Mouse (Mus musculus) intestine, embryonic 16.5 days (tissue): Measurements from ENCODE around the gene Cyp1a1. TPM values are rescaled to one million over a fixed set of nuclear protein-coding genes. Genes with fewer than 3 reads are reported as not detected.
A peak's percentile ranks its signal among the peaks of the same experiment; 100 is the strongest.

Experiments
- ATAC-seq: fragments of 200-750 bp; cut with Nextera tagmentation; 2 replicates; pipeline ENCODE4 v1.8.0; 2017; ENCODE audit warnings: moderate TSS enrichment, moderate library complexity
- H3K27ac ChIP-seq: fragments of 300-500 bp; sonication (generic); 2 replicates; pipeline ENCODE4 v1.5.1; 2014; ENCODE audit warnings: mild to moderate bottlenecking, low read length
- H3K27me3 ChIP-seq: fragments of 300-500 bp; sonication (generic); replicated peaks from 2 replicates; pipeline ENCODE4 v1.6.1; 2014; ENCODE audit warnings: low read length, control low read depth, mixed read lengths; ENCODE audit not compliant: control insufficient read depth, insufficient read depth
- H3K36me3 ChIP-seq: fragments of 300-500 bp; sonication (generic); 2 replicates; pipeline ENCODE4 v1.6.1; 2014; ENCODE audit warnings: low read length, control low read depth; ENCODE audit not compliant: control insufficient read depth, insufficient read depth
- H3K4me1 ChIP-seq: fragments of 300-500 bp; sonication (generic); 2 replicates; pipeline ENCODE4 v1.6.1; 2014; ENCODE audit warnings: low read length, control low read depth, mixed read lengths; ENCODE audit not compliant: control insufficient read depth, insufficient read depth
- H3K4me2 ChIP-seq: fragments of 300-500 bp; sonication (generic); 2 replicates; pipeline ENCODE4 v1.6.1; 2014; ENCODE audit warnings: low read depth, low read length, control low read depth
- H3K4me3 ChIP-seq: fragments of 300-500 bp; sonication (generic); 2 replicates; pipeline ENCODE4 v1.5.1; 2014; ENCODE audit warnings: mild to moderate bottlenecking, low read length
- H3K9ac ChIP-seq: fragments of 300-500 bp; sonication (generic); 2 replicates; pipeline ENCODE4 v1.6.1; 2014; ENCODE audit warnings: low read depth, low read length
- H3K9me3 ChIP-seq: fragments of 300-500 bp; sonication (generic); 2 replicates; pipeline ENCODE4 v1.6.1; 2016; ENCODE audit warnings: low read length, control low read depth; ENCODE audit not compliant: control insufficient read depth
- WGBS: fragments of 180-500 bp; shearing (Covaris S2); extraction: QIAGEN DNeasy Blood & Tissue Kit; methylation state at CpG from one replicate; pipeline ENCODE4 v1.1.7; 2014; 5-methylcytosine and 5-hydroxymethylcytosine counted together
- polyA plus RNA-seq: library from polyadenylated mRNA; unstranded; fragments of >200 nt; fragmentation: Nextera tagmentation; extraction: Ambion mirVana; gene quantifications from 2 replicates; pipeline ENCODE4 v1.2.1, GENCODE M21; 2015

Cyp1a1 gene
- polyA plus RNA-seq, 1 experiment from 2014 or later: not detected

DNA sequence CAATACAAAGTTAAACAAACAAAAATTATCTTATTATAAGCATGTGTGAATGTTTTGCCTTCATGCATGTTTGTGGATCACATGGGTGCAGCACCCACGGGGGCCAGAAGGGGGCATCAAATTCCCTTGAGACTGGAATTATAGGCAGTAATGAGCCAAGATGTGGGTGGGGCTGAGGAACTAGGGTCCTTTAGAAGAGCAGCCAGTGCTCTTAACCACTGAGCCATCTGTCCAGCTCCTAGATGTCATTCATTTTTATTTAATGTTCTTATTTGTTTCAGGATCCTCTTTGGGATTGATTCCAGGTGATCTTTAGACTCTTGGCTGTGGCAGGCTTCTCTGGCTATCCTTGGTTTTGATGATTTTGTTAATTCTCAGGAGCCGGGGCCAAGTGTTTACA lies 430 bp downstream of the Cyp1a1 start:
- no peaks in the 10 kb centered on the region for H3K4me1 ChIP-seq
- H3K27me3 ChIP-seq: no peaks in the 10 kb centered on the region
- H3K36me3 ChIP-seq: no peaks in the 10 kb centered on the region
- H3K9me3 ChIP-seq: no peaks in the 10 kb centered on the region
- no peak overlapping the region for H3K4me2 ChIP-seq
- 34% methylated on average over 2 of the region's 2 CpGs for WGBS
- no peak for ATAC-seq
- H3K9ac ChIP-seq: no peak overlapping the region
- no peak overlapping the region for H3K27ac ChIP-seq
- no peak overlapping the region for H3K4me3 ChIP-seq

DNA sequence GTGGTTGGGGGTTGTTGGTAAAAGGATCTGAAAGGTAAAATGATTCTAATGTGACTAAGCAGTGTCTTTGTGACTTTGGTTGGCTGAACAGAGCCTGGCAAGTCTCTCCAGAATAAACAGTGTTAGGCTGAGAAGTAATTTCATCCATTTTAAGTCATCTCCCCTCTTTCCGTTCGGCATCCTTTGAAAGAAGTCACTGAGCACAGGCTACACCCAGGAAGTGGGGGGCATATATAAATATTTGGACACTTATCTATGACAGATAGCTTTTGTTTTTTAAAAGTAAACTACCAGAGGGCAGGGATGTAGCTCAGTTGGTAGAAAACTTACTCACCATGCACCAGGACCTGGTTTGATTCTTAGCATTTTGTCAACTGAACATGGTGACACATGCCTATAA lies 878 bp downstream of the Cyp1a1 start:
- no peaks in the 10 kb centered on the region for H3K36me3 ChIP-seq
- no peaks in the 10 kb centered on the region for H3K4me1 ChIP-seq
- H3K9ac ChIP-seq: no peak overlapping the region
- no peak overlapping the region for H3K27ac ChIP-seq
- 54% methylated on average over 2 of the region's 2 CpGs for WGBS
- H3K4me2 ChIP-seq: no peak overlapping the region
- H3K4me3 ChIP-seq: no peak overlapping the region
- no peaks in the 10 kb centered on the region for H3K9me3 ChIP-seq
- no peak for ATAC-seq
- no peaks in the 10 kb centered on the region for H3K27me3 ChIP-seq

DNA sequence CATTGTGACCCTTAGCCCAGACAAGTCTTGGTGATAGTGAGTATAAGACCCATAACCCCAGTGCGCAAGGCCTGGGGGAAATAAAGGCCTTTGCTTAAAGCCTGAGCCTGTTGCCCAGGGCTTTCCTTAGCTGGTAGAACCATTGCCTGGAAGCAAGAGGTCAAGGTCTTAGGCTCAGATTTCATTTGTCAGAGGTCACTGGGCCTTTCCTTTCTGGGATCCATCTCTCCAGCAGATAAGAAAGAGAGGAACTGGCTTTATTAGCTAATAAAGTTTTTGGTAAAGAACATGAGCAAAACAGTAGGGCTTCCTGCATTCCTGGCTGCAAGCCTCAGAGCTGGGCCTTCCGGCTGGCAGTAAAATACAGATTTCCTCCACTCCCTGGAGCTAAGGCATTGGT lies 6.4 kb downstream of the Cyp1a1 start:
- Histone ChIP-seq H3K27me3 (peaks cover 7% of the 10 kb centered on the region; the same call in 1 of the 2 replicates), H3K9me3 (no peaks in the 10 kb centered on the region), H3K27ac (no peak overlapping the region), H3K36me3 (no peaks in the 10 kb centered on the region), H3K4me1 (peaks cover 11% of the 10 kb centered on the region), H3K9ac (no peak overlapping the region), H3K4me3 (no peak overlapping the region), H3K4me2 (no peak overlapping the region)
- ATAC-seq: no peak
- 84% methylated on average over 2 of the region's 2 CpGs for WGBS

DNA sequence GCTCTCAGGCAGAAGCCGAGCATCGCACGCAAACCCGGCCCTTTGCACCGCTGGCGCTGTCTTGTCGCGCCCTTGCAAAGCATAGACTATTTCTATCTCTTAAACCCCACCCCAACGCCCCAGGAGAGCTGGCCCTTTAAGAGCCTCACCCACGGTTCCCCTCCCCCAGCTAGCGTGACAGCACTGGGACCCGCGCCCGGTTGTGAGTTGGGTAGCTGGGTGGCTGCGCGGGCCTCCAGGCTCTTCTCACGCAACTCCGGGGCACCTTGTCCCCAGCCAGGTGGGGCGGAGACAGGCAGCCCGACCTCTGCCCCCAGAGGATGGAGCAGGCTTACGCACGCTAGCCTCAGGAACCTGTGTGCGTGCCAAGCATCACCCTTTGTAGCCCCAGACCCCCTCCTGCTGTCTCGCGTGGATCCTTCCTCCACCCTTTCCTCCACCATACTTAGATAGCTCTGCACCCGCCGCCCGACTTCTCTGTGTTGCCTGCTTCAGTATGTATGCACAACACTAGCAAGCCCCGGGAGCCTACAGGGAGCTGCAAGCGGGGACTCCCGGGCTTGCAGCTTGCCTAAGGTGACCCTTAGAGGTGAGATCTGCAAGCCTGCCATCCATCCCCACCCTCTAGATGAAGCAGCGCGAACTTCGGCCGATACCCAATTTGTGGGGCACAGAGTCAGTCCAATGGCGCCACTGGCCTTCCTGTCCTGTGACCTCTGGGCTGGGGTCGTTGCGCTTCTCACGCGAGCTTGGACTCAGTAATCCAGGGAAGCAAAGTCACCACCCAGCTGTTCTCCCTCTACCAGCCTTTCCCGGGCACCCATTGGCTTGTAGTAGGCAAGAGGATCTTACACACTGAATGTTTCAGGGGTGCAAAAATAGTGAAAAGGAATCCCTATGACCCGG lies 8.9 kb downstream of the Cyp1a1 start:
- peak; percentile 81 for ATAC-seq
- 3% methylated on average over 42 of the region's 42 CpGs for WGBS
- peak overlapping the region; percentile 59 for H3K9ac ChIP-seq

DNA sequence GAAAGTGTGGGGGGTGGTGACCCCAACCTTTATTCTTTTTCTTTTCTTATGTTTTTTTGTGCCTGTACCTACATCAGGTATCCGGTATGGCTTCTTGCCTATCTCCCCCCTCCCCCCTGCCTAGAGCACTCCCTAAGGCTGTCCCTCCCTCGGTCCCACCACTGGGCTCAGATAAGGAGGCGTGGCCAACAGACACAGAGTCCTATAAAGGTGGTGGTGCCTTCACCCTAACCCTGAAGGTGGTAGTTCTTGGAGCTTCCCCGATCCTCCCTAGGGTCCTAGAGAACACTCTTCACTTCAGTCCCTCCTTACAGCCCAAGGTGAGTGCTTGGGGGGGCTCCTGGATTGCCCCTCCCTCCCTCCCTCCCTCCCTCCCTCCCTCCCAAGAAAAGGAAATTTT lies 9.7 kb downstream of the Cyp1a1 start:
- no peak for ATAC-seq
- no peak overlapping the region for H3K4me2 ChIP-seq
- 27% methylated on average over 4 of the region's 4 CpGs for WGBS
- peaks cover 7% of the 10 kb centered on the region; the same call in 1 of the 2 replicates for H3K27me3 ChIP-seq
- H3K9me3 ChIP-seq: no peaks in the 10 kb centered on the region
- H3K4me3 ChIP-seq: no peak overlapping the region
- H3K36me3 ChIP-seq: no peaks in the 10 kb centered on the region
- no peak overlapping the region for H3K27ac ChIP-seq
- H3K4me1 ChIP-seq: peaks cover 11% of the 10 kb centered on the region
- H3K9ac ChIP-seq: no peak overlapping the region

More for the DNA sequence above, 8.9 kb downstream of the Cyp1a1 start:
- peak overlapping the region; percentile 73 for H3K4me2 ChIP-seq
- no peaks in the 10 kb centered on the region for H3K9me3 ChIP-seq
- peak overlapping the region; percentile 43 for H3K4me3 ChIP-seq
- H3K27ac ChIP-seq: no peak overlapping the region
- H3K36me3 ChIP-seq: no peaks in the 10 kb centered on the region
- H3K27me3 ChIP-seq: peaks cover 7% of the 10 kb centered on the region; the same call in 1 of the 2 replicates
- H3K4me1 ChIP-seq: peaks cover 11% of the 10 kb centered on the region

DNA sequence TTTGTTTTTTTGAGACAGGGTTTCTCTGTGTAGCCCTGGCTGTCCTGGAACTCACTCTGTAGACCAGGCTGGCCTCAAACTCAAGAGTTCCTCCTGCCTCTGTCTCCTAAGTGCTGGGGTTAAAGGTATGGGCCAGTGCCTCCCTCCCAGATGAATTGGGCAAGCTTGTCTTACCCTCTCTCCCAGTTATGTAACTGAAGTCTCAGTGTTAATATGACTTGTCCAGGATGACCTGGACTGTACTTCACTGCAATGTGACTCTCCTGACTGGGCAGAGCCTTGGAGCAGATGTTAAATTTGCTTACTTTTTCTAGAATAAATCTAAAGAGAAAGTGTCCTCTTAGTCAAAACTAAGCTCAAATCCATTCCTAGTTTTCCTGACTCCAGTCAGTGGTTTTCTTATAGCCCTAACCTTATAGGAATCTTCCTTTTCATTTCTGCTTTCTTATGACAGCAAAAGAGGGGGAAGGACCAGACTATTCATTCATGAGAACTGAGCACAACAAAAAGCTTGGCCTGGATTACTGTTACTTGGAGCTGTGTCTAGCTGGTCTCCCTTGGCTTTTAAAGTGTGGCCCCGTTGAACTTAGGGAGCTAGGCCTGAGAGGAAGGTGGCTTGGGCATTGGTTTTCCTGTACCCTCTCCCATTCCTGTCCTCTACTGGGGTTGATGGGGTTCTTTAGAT lies 10.9 kb downstream of the Cyp1a1 start:
- whole genome bisulfite sequencing: 81% methylated on average over 1 of the region's 1 CpGs
- Histone ChIP-seq H3K4me2 (no peak overlapping the region), H3K4me3 (no peak overlapping the region), H3K4me1 (peaks cover 11% of the 10 kb centered on the region), H3K36me3 (no peaks in the 10 kb centered on the region), H3K9me3 (no peaks in the 10 kb centered on the region), H3K27me3 (peaks cover 7% of the 10 kb centered on the region; the same call in 1 of the 2 replicates), H3K27ac (no peak overlapping the region), H3K9ac (no peak overlapping the region)
- ATAC-seq: no peak

DNA sequence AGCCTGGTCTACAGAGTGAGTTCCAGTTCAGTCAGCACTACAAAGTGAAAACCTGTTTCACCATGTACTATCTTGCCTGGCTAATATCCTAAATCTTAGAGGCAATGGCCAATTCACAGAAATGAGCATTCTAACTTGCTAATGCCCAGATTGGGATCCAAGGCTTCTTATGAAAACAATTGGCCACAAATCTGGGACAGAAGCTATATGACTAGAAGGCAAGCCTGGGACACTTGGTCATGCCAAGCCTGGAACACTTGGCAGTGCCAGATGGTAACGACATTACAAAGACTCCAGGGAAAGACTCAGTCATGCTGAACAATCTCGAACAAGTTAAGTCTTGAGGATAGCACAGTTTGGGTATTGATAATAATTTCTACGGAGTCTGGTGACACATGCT lies 18.8 kb downstream of the Cyp1a1 start:
- Histone ChIP-seq H3K27ac (no peak overlapping the region), H3K4me2 (no peak overlapping the region), H3K4me3 (no peak overlapping the region), H3K27me3 (no peaks in the 10 kb centered on the region), H3K36me3 (no peaks in the 10 kb centered on the region), H3K9me3 (no peaks in the 10 kb centered on the region), H3K4me1 (peaks cover 7% of the 10 kb centered on the region; the same call in 1 of the 2 replicates), H3K9ac (no peak overlapping the region)
- no peak for ATAC-seq
- 92% methylated on average over 3 of the region's 3 CpGs for WGBS

DNA sequence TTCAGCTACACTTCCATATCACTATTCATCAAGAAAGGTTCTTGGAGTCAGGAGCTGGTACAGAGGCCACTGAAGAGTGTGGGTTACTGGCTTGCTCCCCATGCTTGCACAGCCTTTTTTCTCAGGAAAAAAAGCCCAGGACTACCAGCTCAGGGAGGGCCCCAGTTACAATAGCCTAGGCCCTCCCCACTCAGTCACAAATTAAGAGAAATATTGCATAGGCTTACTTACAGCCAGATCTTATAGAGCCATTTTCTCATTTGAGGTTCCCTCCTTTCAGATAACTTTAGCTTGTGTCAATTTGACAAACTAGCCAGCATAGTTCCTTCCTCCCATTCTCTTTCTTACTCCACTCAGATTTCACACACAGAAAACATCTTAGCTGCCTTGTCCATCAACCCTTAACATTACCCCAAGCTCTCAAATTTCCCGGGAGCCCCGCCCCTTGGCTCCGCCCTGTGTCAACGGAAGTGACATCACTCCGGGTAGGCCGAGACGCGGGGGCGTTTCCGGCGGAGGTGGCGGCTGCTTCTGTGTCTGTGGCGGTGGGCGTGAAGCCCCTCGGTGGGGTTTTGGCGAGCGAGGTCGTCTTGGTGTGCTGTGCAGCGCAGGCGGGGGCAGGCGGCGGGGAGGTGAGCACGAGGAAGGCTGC lies 20.5 kb downstream of the Cyp1a1 start, which contains the start of gene Edc3:
TSS of gene Edc3 (plus strand) at position 473 of the 652 bp plus-strand sequence.
- H3K4me3 ChIP-seq: peak within 1 kb of the TSS; percentile 88
- H3K36me3 ChIP-seq: no peaks in the 10 kb centered on the region
- peaks cover 7% of the 10 kb centered on the region; the same call in 1 of the 2 replicates for H3K4me1 ChIP-seq
- H3K27ac ChIP-seq: peak within 1 kb of the TSS; percentile 86
- H3K9me3 ChIP-seq: no peaks in the 10 kb centered on the region
- peak within 1 kb of the TSS; percentile 93 for H3K9ac ChIP-seq
- no peaks in the 10 kb centered on the region for H3K27me3 ChIP-seq
- peak; percentile 91 for ATAC-seq
- H3K4me2 ChIP-seq: peak within 1 kb of the TSS; percentile 80
- 0% methylated on average over 23 of the region's 23 CpGs for WGBS

DNA sequence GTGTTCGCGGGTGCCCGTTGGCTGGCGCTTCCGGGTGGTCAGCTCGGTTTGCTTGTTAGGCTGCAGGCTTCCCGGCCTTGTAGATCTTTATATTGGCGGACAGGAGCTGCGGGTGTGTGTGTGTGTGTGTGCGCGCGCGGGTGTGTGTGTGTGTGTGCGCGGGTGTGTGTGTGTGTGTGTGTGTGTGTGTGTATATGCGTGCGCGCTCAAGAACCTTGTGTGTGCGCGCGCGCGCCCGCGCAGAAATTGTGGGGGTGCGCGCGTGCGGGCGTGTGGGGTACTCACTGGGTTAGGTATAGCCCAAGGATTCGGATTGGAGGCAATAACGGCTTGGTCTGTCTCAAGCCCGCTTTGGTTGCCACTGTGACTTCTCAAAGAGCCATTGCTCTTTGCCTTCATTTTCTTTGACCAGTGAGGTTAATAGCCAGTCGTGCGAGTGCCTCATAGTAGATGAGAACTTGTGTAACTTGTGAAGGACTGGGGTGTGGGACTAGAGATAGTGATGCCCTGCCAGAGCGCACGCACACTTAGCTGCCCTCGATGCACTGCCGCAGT lies 21.1 kb downstream of the Cyp1a1 start:
- H3K4me3 ChIP-seq: peak overlapping the region; percentile 88
- ATAC-seq: peak; percentile 77
- peaks cover 7% of the 10 kb centered on the region; the same call in 1 of the 2 replicates for H3K4me1 ChIP-seq
- no peaks in the 10 kb centered on the region for H3K27me3 ChIP-seq
- peak overlapping the region; percentile 86 for H3K27ac ChIP-seq
- 3% methylated on average over 39 of the region's 39 CpGs for WGBS
- peak overlapping the region; percentile 80 for H3K4me2 ChIP-seq
- H3K9me3 ChIP-seq: no peaks in the 10 kb centered on the region
- H3K36me3 ChIP-seq: no peaks in the 10 kb centered on the region
- H3K9ac ChIP-seq: peak overlapping the region; percentile 93
